Mouse (Mus musculus) stomach, embryonic 16.5 days (tissue): ENCODE measurements around the gene Ddx60. TPM values are rescaled to one million over a fixed set of nuclear protein-coding genes. Genes with fewer than 3 reads are reported as not detected.
"Not testable (repeated sequence)": the region's sequence is repeated elsewhere in the genome, so short reads cannot be mapped to it uniquely, and the experiment has no call there.

Experiments used
- ATAC-seq: fragments of 200-750 bp; cut with Nextera tagmentation; 2 replicates; pipeline ENCODE4 v1.8.0; 2017; ENCODE audit warnings: moderate number of reproducible peaks, moderate TSS enrichment; ENCODE audit not compliant: insufficient read depth, low FRiP score
- H3K27ac ChIP-seq: fragments of 300-500 bp; sonication (generic); 2 replicates; pipeline ENCODE4 v1.5.1; 2014; ENCODE audit warnings: low read length
- H3K27me3 ChIP-seq: fragments of 300-500 bp; sonication (generic); 2 replicates; pipeline ENCODE4 v1.6.1; 2014; ENCODE audit warnings: low read length, control low read depth, mixed read lengths; ENCODE audit not compliant: control insufficient read depth, insufficient read depth
- H3K36me3 ChIP-seq: fragments of 300-500 bp; sonication (generic); 2 replicates; pipeline ENCODE4 v1.6.1; 2014; ENCODE audit warnings: low read length; ENCODE audit not compliant: control insufficient read depth, insufficient read depth
- H3K4me1 ChIP-seq: fragments of 300-500 bp; sonication (generic); 2 replicates; pipeline ENCODE4 v1.6.1; 2014; ENCODE audit warnings: low read length, control low read depth, mixed read lengths; ENCODE audit not compliant: control insufficient read depth, insufficient read depth
- H3K4me2 ChIP-seq: fragments of 300-500 bp; sonication (generic); 2 replicates; pipeline ENCODE4 v1.6.1; 2014; ENCODE audit warnings: low read depth, low read length, mixed read lengths
- H3K4me3 ChIP-seq: fragments of 300-500 bp; sonication (generic); replicated peaks from 2 replicates; pipeline ENCODE4 v1.5.1; 2014; ENCODE audit warnings: mild to moderate bottlenecking, low read length
- H3K9ac ChIP-seq: fragments of 300-500 bp; sonication (generic); 2 replicates; pipeline ENCODE4 v1.6.1; 2014; ENCODE audit warnings: low read length
- H3K9me3 ChIP-seq: fragments of 300-500 bp; sonication (generic); replicated peaks from 2 replicates; pipeline ENCODE4 v1.6.1; 2016; ENCODE audit warnings: low read length, control low read depth; ENCODE audit not compliant: control insufficient read depth
- WGBS: fragments of 180-500 bp; shearing (Covaris S2); extraction: QIAGEN DNeasy Blood & Tissue Kit; methylation state at CpG from one replicate; pipeline ENCODE4 v1.1.7; 2014; 5-methylcytosine and 5-hydroxymethylcytosine counted together
- polyA plus RNA-seq: library from polyadenylated mRNA; unstranded; fragments of >200 nt; fragmentation: Nextera tagmentation; extraction: Ambion mirVana; gene quantifications from 2 replicates; pipeline ENCODE4 v1.2.1, GENCODE M21; 2015

Ddx60 gene
- polyA plus RNA-seq, 1 experiment from 2014 or later = 0.97 TPM

DNA sequence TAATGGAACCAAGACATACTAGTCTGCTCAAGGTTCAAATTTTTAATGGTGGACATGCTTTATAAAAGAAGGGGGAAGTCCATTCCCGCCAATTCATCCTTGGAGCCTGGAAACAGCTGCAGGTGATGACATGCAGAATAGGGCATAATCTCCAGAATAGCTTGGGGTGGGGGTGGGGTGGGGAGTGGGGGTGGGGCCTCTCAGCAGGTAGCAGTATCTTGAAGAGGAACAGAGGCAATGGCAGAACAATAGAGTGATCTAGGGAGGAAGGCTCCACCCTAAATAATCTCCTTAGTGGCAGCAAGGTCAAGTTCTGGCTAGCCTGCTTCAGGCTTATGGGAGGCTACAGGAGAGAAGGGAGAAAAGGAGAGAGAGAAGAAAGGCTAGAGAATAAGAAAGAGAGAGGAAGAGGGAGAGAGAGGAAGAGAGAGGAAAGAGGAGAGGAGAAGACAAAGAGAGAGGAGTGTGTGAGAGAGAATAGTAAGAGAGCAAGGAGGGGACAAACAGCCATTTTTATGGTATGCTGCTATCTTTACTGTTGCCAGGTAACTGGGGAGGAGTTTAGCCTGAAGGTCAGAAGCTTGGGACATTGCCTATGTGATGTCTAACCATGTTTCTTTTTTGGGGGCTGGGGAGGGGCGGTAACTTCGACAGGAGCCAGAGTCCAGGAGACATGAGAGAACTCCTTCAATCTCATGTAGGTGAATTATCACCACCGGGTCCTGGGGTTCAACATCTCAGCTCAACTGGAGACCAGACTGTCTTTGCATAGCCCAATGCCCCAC, 36.9 kb downstream of the Ddx60 start:
- not testable (repeated sequence) for H3K4me1 ChIP-seq, H3K27me3 ChIP-seq, ATAC-seq, H3K27ac ChIP-seq, H3K9ac ChIP-seq, H3K36me3 ChIP-seq, H3K4me2 ChIP-seq, H3K4me3 ChIP-seq, H3K9me3 ChIP-seq
- 73% methylated on average over 4 of the region's 4 CpGs for WGBS

DNA sequence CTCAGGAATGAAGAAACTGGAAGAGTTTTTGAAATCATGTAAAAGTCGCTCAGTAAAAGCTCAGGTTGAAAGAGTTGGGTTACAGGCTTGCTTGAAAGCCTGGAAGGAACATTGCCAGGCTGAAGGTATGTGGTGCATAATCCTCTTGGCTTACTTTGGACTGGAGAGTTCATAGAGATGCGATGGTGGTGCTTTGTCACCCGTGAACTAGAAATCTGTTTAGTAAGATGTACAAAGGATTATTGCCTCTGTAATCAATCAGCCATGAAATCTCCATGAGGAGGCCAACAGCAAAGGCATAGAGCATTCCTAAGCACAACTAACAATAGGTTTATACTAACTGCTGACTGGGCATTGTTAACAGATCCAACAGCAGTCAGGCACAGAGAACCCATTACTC, 41.7 kb downstream of the Ddx60 start:
- Histone ChIP-seq H3K4me1 (no peaks in the 10 kb centered on the region), H3K36me3 (no peaks in the 10 kb centered on the region), H3K9ac (no peak overlapping the region), H3K27ac (no peak overlapping the region), H3K4me2 (no peak overlapping the region), H3K4me3 (no peak overlapping the region), H3K27me3 (no peaks in the 10 kb centered on the region), H3K9me3 (no peaks in the 10 kb centered on the region)
- 57% methylated on average over 3 of the region's 3 CpGs for WGBS
- ATAC-seq = no peak

DNA sequence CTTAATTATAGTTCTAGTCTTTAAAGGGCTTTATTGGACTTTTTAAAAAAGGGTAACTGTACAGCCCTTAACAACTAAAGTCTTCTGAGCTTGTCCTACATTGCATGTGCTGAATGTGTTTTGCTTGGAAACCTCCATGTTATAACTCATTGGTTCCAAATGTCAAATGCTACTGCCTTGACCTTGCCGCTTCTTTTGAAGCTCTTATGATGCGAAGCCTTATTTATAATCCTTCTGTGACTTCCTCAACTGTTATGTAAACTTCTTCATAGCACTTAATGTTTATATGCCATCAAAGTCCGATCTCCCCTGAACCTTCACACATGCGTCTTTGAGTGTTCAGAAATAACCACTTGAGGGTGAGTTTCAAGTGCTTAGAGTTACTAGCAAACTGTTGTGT, 57.1 kb downstream of the Ddx60 start:
- no peak for ATAC-seq
- Histone ChIP-seq H3K9ac (no peak overlapping the region), H3K4me1 (no peaks in the 10 kb centered on the region), H3K36me3 (no peaks in the 10 kb centered on the region), H3K4me2 (no peak overlapping the region), H3K9me3 (no peaks in the 10 kb centered on the region), H3K27me3 (no peaks in the 10 kb centered on the region), H3K4me3 (no peak overlapping the region), H3K27ac (no peak overlapping the region)
- 76% methylated on average over 4 of the region's 4 CpGs for WGBS

DNA sequence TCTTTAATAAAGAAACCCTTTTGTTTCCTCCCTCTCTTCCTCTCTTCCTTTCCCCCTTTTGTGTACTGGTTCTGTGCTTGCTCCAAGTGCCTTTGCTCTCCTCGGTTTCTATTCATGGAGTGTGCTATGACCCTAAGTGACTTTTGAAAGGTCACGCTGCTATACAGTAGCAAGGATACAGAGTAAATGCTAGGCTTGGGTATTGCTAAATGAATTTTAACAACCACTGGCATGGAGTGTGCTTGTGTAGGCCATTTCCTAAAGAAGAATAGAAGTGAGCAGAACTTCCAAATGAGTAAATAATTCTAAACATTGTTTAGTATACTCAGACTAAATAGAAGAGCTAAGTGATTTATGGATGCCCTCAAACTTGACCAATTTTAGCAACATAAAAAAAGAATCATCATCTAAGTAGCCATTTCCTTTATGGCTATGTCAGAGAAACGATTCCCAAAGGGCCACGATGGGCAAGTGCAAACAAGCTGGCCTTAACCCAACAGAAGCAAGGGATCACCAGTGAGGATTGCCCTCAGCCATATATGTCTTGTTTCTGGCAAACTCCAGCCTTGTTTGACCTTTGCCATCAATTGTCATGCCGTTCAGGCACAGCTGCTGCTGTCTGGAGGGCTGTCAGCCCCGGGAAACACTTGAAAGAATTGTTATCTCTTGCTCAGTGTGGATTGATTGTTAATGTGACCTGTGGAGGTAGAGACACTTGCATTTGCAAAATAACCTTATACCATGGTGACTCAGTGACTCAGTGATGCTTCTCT, 58.0 kb downstream of the Ddx60 start:
- WGBS = 31% methylated on average over 6 of the region's 6 CpGs
- H3K4me2 ChIP-seq = no peak overlapping the region
- H3K36me3 ChIP-seq = no peaks in the 10 kb centered on the region
- no peak overlapping the region for H3K9ac ChIP-seq
- ATAC-seq = no peak
- no peak overlapping the region for H3K4me3 ChIP-seq
- H3K27ac ChIP-seq = no peak overlapping the region
- H3K9me3 ChIP-seq = no peaks in the 10 kb centered on the region
- H3K4me1 ChIP-seq = no peaks in the 10 kb centered on the region
- no peaks in the 10 kb centered on the region for H3K27me3 ChIP-seq

DNA sequence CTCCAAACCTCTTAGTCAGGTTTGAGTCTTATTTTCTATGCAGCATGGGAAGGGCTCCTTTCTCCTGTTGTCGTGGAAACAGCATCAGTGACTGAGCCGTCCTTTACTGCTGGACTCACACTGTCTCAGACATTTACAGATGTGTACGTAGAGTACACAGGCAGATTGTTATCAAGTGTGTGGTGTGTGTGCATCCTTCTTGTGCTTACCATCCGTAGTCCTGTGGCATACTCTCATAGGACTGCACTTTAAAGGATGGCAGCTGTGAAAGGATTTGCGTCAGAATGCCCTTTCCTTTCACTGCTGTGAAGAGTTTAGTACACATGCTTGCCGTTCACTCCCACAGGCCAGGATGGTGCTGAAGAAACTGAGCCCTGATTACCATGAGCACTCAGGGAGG, 61.6 kb downstream of the Ddx60 start:
- H3K36me3 ChIP-seq = no peaks in the 10 kb centered on the region
- H3K9ac ChIP-seq = no peak overlapping the region
- 44% methylated on average over 6 of the region's 6 CpGs for WGBS
- no peaks in the 10 kb centered on the region for H3K4me1 ChIP-seq
- no peak for ATAC-seq
- H3K4me3 ChIP-seq = no peak overlapping the region
- no peaks in the 10 kb centered on the region for H3K9me3 ChIP-seq
- H3K27me3 ChIP-seq = no peaks in the 10 kb centered on the region
- no peak overlapping the region for H3K4me2 ChIP-seq
- H3K27ac ChIP-seq = no peak overlapping the region

DNA sequence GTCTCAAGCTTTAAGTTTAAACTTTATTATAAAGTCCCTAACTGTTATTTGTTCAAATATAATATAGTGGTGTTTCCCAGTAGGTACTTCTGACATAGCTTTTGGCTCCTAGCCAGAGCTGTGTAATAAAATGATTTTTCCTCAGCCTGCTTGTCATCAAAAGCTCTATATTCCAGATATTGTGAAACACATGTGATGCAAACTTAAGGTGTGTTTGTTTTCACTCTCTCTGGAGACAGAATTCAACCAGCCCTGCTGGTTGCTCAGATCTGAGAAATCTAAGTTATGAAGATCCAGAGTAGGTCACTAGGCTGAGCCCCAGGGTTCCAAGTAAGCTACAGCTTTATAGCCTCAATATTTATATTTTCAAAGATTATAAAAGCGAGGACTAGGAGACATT, 64.9 kb downstream of the Ddx60 start:
- Histone ChIP-seq H3K9me3 (no peaks in the 10 kb centered on the region), H3K9ac (no peak overlapping the region), H3K36me3 (no peaks in the 10 kb centered on the region), H3K4me3 (no peak overlapping the region), H3K27ac (no peak overlapping the region), H3K4me2 (no peak overlapping the region), H3K27me3 (no peaks in the 10 kb centered on the region), H3K4me1 (no peaks in the 10 kb centered on the region)
- 42% methylated on average over 1 of the region's 1 CpGs for WGBS
- no peak for ATAC-seq

DNA sequence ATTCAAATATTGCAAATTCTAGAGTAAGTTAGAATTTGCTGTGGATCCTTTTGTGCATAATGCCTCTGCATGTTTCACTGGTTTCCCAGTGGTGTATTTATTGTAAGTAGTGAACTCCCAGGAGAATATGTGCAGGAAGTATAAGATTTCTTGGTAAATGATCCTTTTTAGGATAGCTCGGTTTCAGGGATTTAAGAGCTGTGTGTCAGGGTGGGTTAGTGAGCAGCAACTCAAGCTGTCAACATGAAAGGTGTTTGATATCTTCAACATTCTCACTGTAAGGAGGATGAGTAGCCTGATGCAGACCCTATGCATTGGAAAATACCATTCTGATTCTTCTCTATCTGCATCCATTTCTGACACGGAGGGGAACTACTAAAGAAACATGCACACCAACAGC, 69.2 kb downstream of the Ddx60 start:
- no peak for ATAC-seq
- 71% methylated on average over 2 of the region's 2 CpGs for WGBS

DNA sequence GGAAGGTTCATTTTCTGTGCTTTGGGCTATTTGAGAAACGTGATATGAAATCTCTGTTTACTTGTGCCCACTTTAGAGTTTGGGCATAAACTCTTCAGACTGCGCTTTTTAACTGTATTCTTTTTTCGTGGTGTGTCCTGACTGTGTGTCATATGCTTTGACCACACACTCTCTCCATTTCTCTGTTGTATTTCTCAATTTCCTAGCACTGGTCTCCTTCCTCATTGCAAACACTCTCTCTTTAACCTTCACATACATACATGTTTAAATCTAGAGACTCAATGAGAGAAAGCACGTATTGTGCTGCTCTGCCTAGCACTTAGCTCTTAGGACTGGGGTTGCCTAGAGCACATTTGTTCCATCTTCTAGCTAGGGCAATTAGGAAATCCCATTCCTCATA, 86.3 kb downstream of the Ddx60 start:
- no peak overlapping the region for H3K4me2 ChIP-seq
- no peaks in the 10 kb centered on the region for H3K27me3 ChIP-seq
- H3K9me3 ChIP-seq = no peaks in the 10 kb centered on the region
- H3K9ac ChIP-seq = no peak overlapping the region
- ATAC-seq = no peak
- H3K4me3 ChIP-seq = no peak overlapping the region
- H3K4me1 ChIP-seq = no peaks in the 10 kb centered on the region
- no peak overlapping the region for H3K27ac ChIP-seq
- WGBS = 79% methylated on average over 4 of the region's 4 CpGs
- no peaks in the 10 kb centered on the region for H3K36me3 ChIP-seq

More for the DNA sequence above, 69.2 kb downstream of the Ddx60 start:
- Histone ChIP-seq H3K9ac (no peak overlapping the region), H3K4me1 (no peaks in the 10 kb centered on the region), H3K4me3 (no peak overlapping the region), H3K4me2 (no peak overlapping the region), H3K36me3 (no peaks in the 10 kb centered on the region), H3K27ac (no peak overlapping the region), H3K9me3 (no peaks in the 10 kb centered on the region), H3K27me3 (no peaks in the 10 kb centered on the region)

DNA sequence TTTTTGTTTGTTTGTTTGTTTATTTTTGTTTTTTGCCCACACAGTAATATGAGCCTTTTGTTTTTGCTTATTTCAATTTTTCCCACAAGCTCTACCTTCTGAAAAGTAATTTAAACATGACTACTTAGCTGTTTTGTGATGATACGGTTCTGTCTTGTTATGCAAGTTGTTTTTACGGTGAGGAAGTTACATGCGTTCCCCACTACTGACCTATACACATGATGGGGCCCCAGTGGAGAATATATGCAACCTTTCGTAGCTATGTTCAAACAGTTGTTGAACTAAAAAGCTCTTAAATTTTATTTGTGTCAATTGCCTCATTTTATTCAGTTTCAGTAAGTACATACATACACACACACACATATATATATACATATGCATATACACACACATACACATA, 86.7 kb downstream of the Ddx60 start:
- no peak for ATAC-seq
- no peak overlapping the region for H3K4me3 ChIP-seq
- no peak overlapping the region for H3K9ac ChIP-seq
- 88% methylated on average over 4 of the region's 4 CpGs for WGBS
- no peaks in the 10 kb centered on the region for H3K36me3 ChIP-seq
- H3K27me3 ChIP-seq = no peaks in the 10 kb centered on the region
- H3K9me3 ChIP-seq = no peaks in the 10 kb centered on the region
- no peak overlapping the region for H3K4me2 ChIP-seq
- no peaks in the 10 kb centered on the region for H3K4me1 ChIP-seq
- H3K27ac ChIP-seq = no peak overlapping the region
